Mouse (Mus musculus): ENCODE data around the gene Gm7534.
"Not testable (repeated sequence)": the region's sequence is repeated elsewhere in the genome, so short reads cannot be mapped to it uniquely, and the experiment has no call there.

Gene Gm7534

GRCm38 (mm10) chr4:134144297-134144696 lies 58.5 kb downstream of the Gm7534 start:
- DNase-seq (ENCODE audit: extremely low read depth, low read depth, low spot score): not testable (repeated sequence)

Data from fat pad, adult 2 months (tissue).